Mouse (Mus musculus) liver, embryonic 14.5 days (tissue): ENCODE data around the gene Exosc5. TPM values are rescaled to one million over a fixed set of nuclear protein-coding genes. Genes with fewer than 3 reads are reported as not detected.

Source experiments
- ATAC-seq: fragments of 200-750 bp; cut with Nextera tagmentation; 2 replicates; pipeline ENCODE4 v1.8.0; 2017; ENCODE audit warnings: moderate number of reproducible peaks, mild to moderate bottlenecking, moderate library complexity; ENCODE audit not compliant: insufficient read depth
- DNase-seq, 3 experiments: peaks; one replicate each; pipeline ENCODE4 v3.0.0-alpha.2; 2012 to 2013; ENCODE audit warnings: low read depth in 3 of 3, low spot score in 3 of 3
- H3K27ac ChIP-seq: fragments of 300-500 bp; sonication (generic); 2 replicates; pipeline ENCODE4 v1.5.1; 2014; ENCODE audit warnings: moderate library complexity, mild to moderate bottlenecking, control low read depth, inconsistent platforms
- H3K27me3 ChIP-seq: fragments of 300-500 bp; sonication (generic); 2 replicates; pipeline ENCODE4 v1.6.1; 2014; ENCODE audit warnings: mild to moderate bottlenecking, low read length, moderate library complexity; ENCODE audit not compliant: control insufficient read depth, insufficient read depth
- H3K36me3 ChIP-seq: fragments of 300-500 bp; sonication (generic); replicated peaks from 2 replicates; pipeline ENCODE4 v1.6.1; 2014; ENCODE audit warnings: low read depth; ENCODE audit not compliant: control insufficient read depth, insufficient read depth
- H3K4me1 ChIP-seq, 2 experiments: fragments of 200-500 bp in 1 of 2; fragments of 300-500 bp in 1 of 2; sonication (generic) in 1 of 2; replicated peaks; 2 replicates each; pipeline ENCODE4 v1.6.1; 2012 to 2014; ENCODE audit warnings: antibody characterized with exemption in 1 of 2, inconsistent platforms in 1 of 2, low read length in 1 of 2; ENCODE audit not compliant: control insufficient read depth in 2 of 2, insufficient read depth in 2 of 2
- H3K4me2 ChIP-seq: fragments of 300-500 bp; sonication (generic); 2 replicates; pipeline ENCODE4 v1.6.1; 2014; ENCODE audit warnings: low read depth, mild to moderate bottlenecking, control low read depth, moderate library complexity
- H3K4me3 ChIP-seq, 2 experiments: fragments of 200-500 bp in 1 of 2; fragments of 300-500 bp in 1 of 2; sonication (generic) in 1 of 2; 2 replicates each; pipeline ENCODE4 v1.5.1; 2012 to 2014; ENCODE audit warnings: low read depth in 2 of 2, low read length in 2 of 2, mild to moderate bottlenecking in 2 of 2, control low read depth in 1 of 2, inconsistent platforms in 1 of 2, moderate library complexity in 1 of 2; ENCODE audit not compliant: insufficient read depth in 1 of 2
- H3K9ac ChIP-seq: fragments of 300-500 bp; sonication (generic); replicated peaks from 2 replicates; pipeline ENCODE4 v1.6.1; 2014; ENCODE audit warnings: mild to moderate bottlenecking, control low read depth, moderate library complexity
- H3K9me3 ChIP-seq: fragments of 300-500 bp; sonication (generic); 2 replicates; pipeline ENCODE4 v1.6.1; 2016; ENCODE audit warnings: low read length, mixed read lengths; ENCODE audit not compliant: control insufficient read depth
- CTCF ChIP-seq: IDR thresholded peaks from 2 replicates; pipeline ENCODE4 v1.5.1; 2016; ENCODE audit warnings: antibody characterized with exemption, low read depth, control low read depth
- EP300 ChIP-seq: IDR thresholded peaks from 2 replicates; pipeline ENCODE4 v1.6.1; 2016; ENCODE audit warnings: antibody characterized with exemption, low read depth
- WGBS: fragments of 180-500 bp; shearing (Covaris S2); extraction: QIAGEN DNeasy Blood & Tissue Kit; methylation state at CpG from one replicate; pipeline ENCODE4 v1.1.7; 2014; ENCODE audit not compliant: insufficient replicate concordance; 5-methylcytosine and 5-hydroxymethylcytosine counted together
- polyA plus RNA-seq, 2 experiments: library from polyadenylated mRNA; depleted of rRNA in 1 of 2; stranded (reverse) in 1 of 2; unstranded in 1 of 2; fragments of >200 nt; fragmentation: Nextera tagmentation in 1 of 2; extraction: Ambion mirVana in 1 of 2; gene quantifications; 2 replicates each; pipeline versions ENCODE4 v1.2.1 to v1.2.3; 2012 to 2014

Exosc5 gene
- polyA plus RNA-seq, 2 experiments: 33.7 to 48.1 TPM

GRCm38 (mm10) chr7:25669631-25670030 is 10.7 kb downstream of the Exosc5 start:
- WGBS: 90% methylated on average over 9 of the region's 9 CpGs
- H3K4me1 ChIP-seq: no peaks in the 10 kb centered on the region
- no peak for DNase-seq
- H3K9me3 ChIP-seq: no peaks in the 10 kb centered on the region
- H3K36me3 ChIP-seq: peaks cover 4% of the 10 kb centered on the region
- no peak overlapping the region for H3K4me2 ChIP-seq
- no peak overlapping the region for H3K4me3 ChIP-seq
- H3K27ac ChIP-seq: no peak overlapping the region
- no peak overlapping the region for H3K9ac ChIP-seq
- TF ChIP-seq CTCF (no peak), EP300 (no peak)
- H3K27me3 ChIP-seq: peaks cover 11% of the 10 kb centered on the region
- no peak for ATAC-seq

- TF ChIP-seq CTCF (no peak), EP300 (no peak)
- H3K4me1 ChIP-seq: no peaks in the 10 kb centered on the region
- H3K9ac ChIP-seq: no peak overlapping the region
- no peak overlapping the region for H3K27ac ChIP-seq
- H3K9me3 ChIP-seq: no peaks in the 10 kb centered on the region
- H3K4me2 ChIP-seq: no peak overlapping the region
- H3K4me3 ChIP-seq: no peak overlapping the region
- H3K36me3 ChIP-seq: peaks cover under 1% of the 10 kb centered on the region
- 75% methylated on average over 4 of the region's 4 CpGs for WGBS
- no peak for DNase-seq
- H3K27me3 ChIP-seq: peaks cover 16% of the 10 kb centered on the region
- no peak for ATAC-seq
Observed at GRCm38 (mm10) chr7:25670096-25670495, 11.1 kb downstream of the Exosc5 start.

GRCm38 (mm10) chr7:25671686-25672085 is 12.7 kb downstream of the Exosc5 start:
- no peak for DNase-seq
- Histone ChIP-seq H3K4me2 (no peak overlapping the region), H3K27me3 (peaks cover 21% of the 10 kb centered on the region), H3K4me3 (no peak overlapping the region), H3K9ac (no peak overlapping the region), H3K4me1 (no peaks in the 10 kb centered on the region), H3K36me3 (no peaks in the 10 kb centered on the region), H3K27ac (no peak overlapping the region), H3K9me3 (no peaks in the 10 kb centered on the region)
- no peak for TF ChIP-seq CTCF
- TF ChIP-seq EP300: no peak
- 47% methylated on average over 2 of the region's 2 CpGs for WGBS
- no peak for ATAC-seq

- DNase-seq: no peak
- H3K36me3 ChIP-seq: no peaks in the 10 kb centered on the region
- H3K27ac ChIP-seq: no peak overlapping the region
- no peak for ATAC-seq
- H3K9ac ChIP-seq: no peak overlapping the region
- peaks cover 21% of the 10 kb centered on the region for H3K27me3 ChIP-seq
- WGBS: 48% methylated on average over 4 of the region's 4 CpGs
- no peak overlapping the region for H3K4me2 ChIP-seq
- TF ChIP-seq CTCF (peak; percentile 59), EP300 (no peak)
- H3K4me1 ChIP-seq: no peaks in the 10 kb centered on the region
- no peak overlapping the region for H3K4me3 ChIP-seq
- H3K9me3 ChIP-seq: no peaks in the 10 kb centered on the region
Observed at GRCm38 (mm10) chr7:25672442-25672841, 13.5 kb downstream of the Exosc5 start.

GRCm38 (mm10) chr7:25674297-25674696 is 15.3 kb downstream of the Exosc5 start:
- no peak for DNase-seq
- no peak for ATAC-seq
- Histone ChIP-seq H3K9ac (no peak overlapping the region), H3K36me3 (no peaks in the 10 kb centered on the region), H3K4me1 (peaks cover 0 to 3% of the 10 kb centered on the region in 2 experiments; a peak in 2 of 4 replicates), H3K27me3 (peaks cover 21% of the 10 kb centered on the region), H3K27ac (no peak overlapping the region), H3K9me3 (no peaks in the 10 kb centered on the region), H3K4me3 (no peak overlapping the region; a peak in 1 of 4 replicates), H3K4me2 (peak overlapping the region; percentile 66)
- WGBS: 15% methylated on average over 9 of the region's 9 CpGs
- no peak for TF ChIP-seq CTCF
- no peak for TF ChIP-seq EP300
